Mouse (Mus musculus): ENCODE data around the gene Bcar3. TPM values are rescaled to one million over a fixed set of nuclear protein-coding genes. Genes with fewer than 3 reads are reported as not detected.

The Bcar3 gene
- total and polyA plus RNA-seq, 3 experiments, result not detected

DNA sequence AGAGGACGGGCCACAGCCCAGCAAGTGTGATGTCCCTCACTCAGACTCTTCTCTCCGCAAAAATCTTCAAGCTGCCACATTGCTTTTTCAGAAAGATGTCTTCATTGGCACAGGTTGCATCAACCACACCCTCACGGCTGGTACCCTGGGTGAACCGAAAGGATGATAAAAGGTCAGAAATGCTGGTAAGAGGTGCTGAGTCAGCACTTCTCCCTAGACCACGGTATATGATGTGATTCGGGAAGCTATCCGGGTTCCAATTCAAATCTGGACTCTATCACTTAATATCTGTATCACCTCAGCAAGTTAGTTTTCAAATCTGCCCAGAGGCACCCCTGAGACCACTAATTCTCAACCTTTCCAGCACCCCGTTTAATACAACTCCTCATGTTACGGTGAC is 66.0 kb downstream of the Bcar3 start:
- Histone ChIP-seq H3K27ac (ENCODE audit: control insufficient read depth, low read depth, low read length) (no peak overlapping the region), H3K4me3 (ENCODE audit: control insufficient read depth in 1 of 2, insufficient read depth in 1 of 2, low read depth in 2 of 2, low read length in 2 of 2) (no peak overlapping the region), H3K36me3 (ENCODE audit: control insufficient read depth in 1 of 2, insufficient read depth in 2 of 2, low read length in 2 of 2) (no peaks in the 10 kb centered on the region), H3K4me1 (ENCODE audit: control insufficient read depth in 1 of 2, insufficient read depth in 2 of 2, low read length in 2 of 2) (no peaks in the 10 kb centered on the region), H3K79me2 (ENCODE audit: control insufficient read depth, insufficient read depth, low read length, poor library complexity) (no peaks in the 10 kb centered on the region), H3K9ac (ENCODE audit: control insufficient read depth, low read depth, low read length, poor library complexity, severe bottlenecking) (no peak overlapping the region), H3K27me3 (ENCODE audit: control insufficient read depth in 1 of 2, insufficient read depth in 2 of 2, low read length in 2 of 2) (no peaks in the 10 kb centered on the region), H3K9me3 (replicated peaks; ENCODE audit: insufficient read depth, low read length) (no peaks in the 10 kb centered on the region)
- DNase-seq (ENCODE audit: low read depth, low spot score), result no peak
- TF ChIP-seq NRF1 (IDR thresholded peaks at IDR 0.05; ENCODE audit: insufficient read depth, low read depth, low read length, poor library complexity, severe bottlenecking), result no peak
- TF ChIP-seq MXI1 (IDR thresholded peaks at IDR 0.05; ENCODE audit: low read depth, low read length), result no peak
- TF ChIP-seq MAZ (IDR thresholded peaks at IDR 0.05; ENCODE audit: low read depth, low read length), result no peak
- no peak for TF ChIP-seq UBTF (IDR thresholded peaks at IDR 0.05; ENCODE audit: borderline replicate concordance, insufficient read depth, low read depth, low read length)
- TF ChIP-seq ELF1 (IDR thresholded peaks at IDR 0.05; ENCODE audit: low read depth, low read length), result no peak
- TF ChIP-seq GABPA (IDR thresholded peaks at IDR 0.05; ENCODE audit: low read depth, low read length), result no peak
- TF ChIP-seq ETS1 (IDR thresholded peaks at IDR 0.05; ENCODE audit: low read depth, low read length), result no peak
- no peak for TF ChIP-seq CTCF (IDR thresholded peaks at IDR 0.05 in 2 of 3, conservative IDR thresholded peaks at IDR 0.05 in 1 of 3; ENCODE audit: control insufficient read depth in 1 of 3, insufficient read depth in 1 of 3, low read depth in 2 of 3, low read length in 3 of 3, poor library complexity in 1 of 3, severe bottlenecking in 1 of 3)
- no peak for TF ChIP-seq POLR2AphosphoS5 (IDR thresholded peaks at IDR 0.05; ENCODE audit: borderline replicate concordance, low read depth, low read length)
- TF ChIP-seq TAL1 (IDR thresholded peaks at IDR 0.05; ENCODE audit: low read length), result no peak
- TF ChIP-seq RCOR1 (IDR thresholded peaks at IDR 0.05; ENCODE audit: low read depth, low read length), result no peak
- no peak for TF ChIP-seq USF1 (IDR thresholded peaks at IDR 0.05; ENCODE audit: low read depth, low read length)
- TF ChIP-seq SIN3A (IDR thresholded peaks at IDR 0.05; ENCODE audit: low read length), result no peak
- no peak for TF ChIP-seq ZC3H11A (IDR thresholded peaks at IDR 0.05; ENCODE audit: low read depth, low read length)
- TF ChIP-seq RAD21 (IDR thresholded peaks at IDR 0.05; ENCODE audit: low read depth, low read length), result no peak
- no peak for TF ChIP-seq E2F4 (IDR thresholded peaks at IDR 0.05; ENCODE audit: borderline replicate concordance, low read depth, low read length)
- TF ChIP-seq ZNF384 (IDR thresholded peaks at IDR 0.05; ENCODE audit: low read depth, low read length), result no peak
- no peak for TF ChIP-seq TBP (IDR thresholded peaks at IDR 0.05; ENCODE audit: low read depth, low read length)
- TF ChIP-seq POLR2AphosphoS2 (IDR thresholded peaks at IDR 0.05; ENCODE audit: low read length), result no peak
- TF ChIP-seq GATA1 (IDR thresholded peaks at IDR 0.05; ENCODE audit: low read depth, low read length), result no peak

DNA sequence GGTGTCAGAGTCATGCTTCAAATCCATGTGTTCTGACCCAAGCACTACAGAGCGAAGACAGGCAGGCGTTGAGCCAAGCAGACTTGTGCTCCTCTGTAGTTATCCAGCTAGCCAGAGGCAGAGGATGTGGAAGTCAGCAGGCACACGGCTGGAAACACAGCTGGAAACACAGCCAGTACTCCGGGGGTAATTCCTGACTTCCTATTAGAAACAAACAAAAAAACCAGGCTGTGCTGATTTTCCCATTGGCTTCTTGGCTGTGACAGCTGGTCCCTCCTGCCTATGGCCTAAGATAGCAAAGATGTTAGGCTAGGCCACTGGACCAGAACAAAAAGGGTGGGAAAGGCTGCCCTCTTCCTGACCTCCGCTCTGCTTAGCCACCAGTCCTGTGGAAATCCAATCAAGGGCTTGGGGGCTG is 66.8 kb downstream of the Bcar3 start:
- Histone ChIP-seq H3K9me3 (replicated peaks; ENCODE audit: insufficient read depth, low read length) (no peaks in the 10 kb centered on the region), H3K9ac (ENCODE audit: control insufficient read depth, low read depth, low read length, poor library complexity, severe bottlenecking) (no peak overlapping the region), H3K79me2 (ENCODE audit: control insufficient read depth, insufficient read depth, low read length, poor library complexity) (no peaks in the 10 kb centered on the region), H3K4me1 (ENCODE audit: control insufficient read depth in 1 of 2, insufficient read depth in 2 of 2, low read length in 2 of 2) (no peaks in the 10 kb centered on the region), H3K27ac (ENCODE audit: control insufficient read depth, low read depth, low read length) (no peak overlapping the region), H3K27me3 (ENCODE audit: control insufficient read depth in 1 of 2, insufficient read depth in 2 of 2, low read length in 2 of 2) (no peaks in the 10 kb centered on the region; a peak in 1 of 4 replicates), H3K4me3 (ENCODE audit: control insufficient read depth in 1 of 2, insufficient read depth in 1 of 2, low read depth in 2 of 2, low read length in 2 of 2) (no peak overlapping the region), H3K36me3 (ENCODE audit: control insufficient read depth in 1 of 2, insufficient read depth in 2 of 2, low read length in 2 of 2) (no peaks in the 10 kb centered on the region)
- DNase-seq (ENCODE audit: low read depth, low spot score), result no peak
- TF ChIP-seq ZMIZ1 (IDR thresholded peaks at IDR 0.05; ENCODE audit: low read depth, low read length) (no peak), CTCF (IDR thresholded peaks at IDR 0.05 in 2 of 3, conservative IDR thresholded peaks at IDR 0.05 in 1 of 3; ENCODE audit: control insufficient read depth in 1 of 3, insufficient read depth in 1 of 3, low read depth in 2 of 3, low read length in 3 of 3, poor library complexity in 1 of 3, severe bottlenecking in 1 of 3) (no peak), KAT2A (conservative IDR thresholded peaks at IDR 0.05; ENCODE audit: low read depth, low read length) (no peak), MXI1 (IDR thresholded peaks at IDR 0.05; ENCODE audit: low read depth, low read length) (no peak), NELFE (IDR thresholded peaks at IDR 0.05; ENCODE audit: low read depth, low read length) (no peak), SIN3A (IDR thresholded peaks at IDR 0.05; ENCODE audit: low read length) (no peak), ETS1 (IDR thresholded peaks at IDR 0.05; ENCODE audit: low read depth, low read length) (no peak), SMC3 (IDR thresholded peaks at IDR 0.05; ENCODE audit: low read depth, low read length) (no peak), RCOR1 (IDR thresholded peaks at IDR 0.05; ENCODE audit: low read depth, low read length) (no peak), ZNF384 (IDR thresholded peaks at IDR 0.05; ENCODE audit: low read depth, low read length) (no peak), CHD1 (IDR thresholded peaks at IDR 0.05; ENCODE audit: low read depth, low read length) (no peak), EP300 (IDR thresholded peaks at IDR 0.05; ENCODE audit: low read depth in 1 of 2, low read length in 2 of 2) (no peak), E2F4 (IDR thresholded peaks at IDR 0.05; ENCODE audit: borderline replicate concordance, low read depth, low read length) (no peak), POLR2AphosphoS2 (IDR thresholded peaks at IDR 0.05; ENCODE audit: low read length) (no peak)

All from MEL (cell line).